Mouse (Mus musculus) liver, embryonic 16.5 days (tissue): ENCODE results near the gene Rps9. TPM values are rescaled to one million over a fixed set of nuclear protein-coding genes. Genes with fewer than 3 reads are reported as not detected.

Experiments
- ATAC-seq: fragments of 200-750 bp; cut with Nextera tagmentation; 2 replicates; pipeline ENCODE4 v1.8.0; 2017; ENCODE audit warnings: low read depth, mild to moderate bottlenecking, moderate number of reproducible peaks, moderate library complexity
- H3K27ac ChIP-seq: fragments of 300-500 bp; sonication (generic); 2 replicates; pipeline ENCODE4 v1.5.1; 2014; ENCODE audit warnings: mild to moderate bottlenecking, low read length
- H3K27me3 ChIP-seq: fragments of 300-500 bp; sonication (generic); 2 replicates; pipeline ENCODE4 v1.6.1; 2014; ENCODE audit warnings: low read depth, low read length, mixed read lengths; ENCODE audit not compliant: control insufficient read depth, insufficient read depth
- H3K36me3 ChIP-seq: fragments of 300-500 bp; sonication (generic); 2 replicates; pipeline ENCODE4 v1.6.1; 2014; ENCODE audit warnings: mild to moderate bottlenecking; ENCODE audit not compliant: control insufficient read depth, insufficient read depth
- H3K4me1 ChIP-seq: fragments of 300-500 bp; sonication (generic); 2 replicates; pipeline ENCODE4 v1.6.1; 2014; ENCODE audit warnings: low read depth, low read length, mixed read lengths; ENCODE audit not compliant: control insufficient read depth
- H3K4me2 ChIP-seq: fragments of 300-500 bp; sonication (generic); 2 replicates; pipeline ENCODE4 v1.6.1; 2014; ENCODE audit warnings: low read depth, low read length, mixed read lengths
- H3K4me3 ChIP-seq: fragments of 300-500 bp; sonication (generic); 2 replicates; pipeline ENCODE4 v1.5.1; 2014; ENCODE audit warnings: low read depth, mild to moderate bottlenecking, low read length
- H3K9ac ChIP-seq: fragments of 300-500 bp; sonication (generic); 2 replicates; pipeline ENCODE4 v1.6.1; 2014; ENCODE audit warnings: low read depth, low read length
- H3K9me3 ChIP-seq: fragments of 300-500 bp; sonication (generic); replicated peaks from 2 replicates; pipeline ENCODE4 v1.6.1; 2016; ENCODE audit warnings: low read length; ENCODE audit not compliant: control insufficient read depth
- WGBS: fragments of 180-500 bp; shearing (Covaris S2); extraction: QIAGEN DNeasy Blood & Tissue Kit; methylation state at CpG from one replicate; pipeline ENCODE4 v1.1.7; 2014; ENCODE audit not compliant: insufficient replicate concordance; 5-methylcytosine and 5-hydroxymethylcytosine counted together
- polyA plus RNA-seq: library from polyadenylated mRNA; unstranded; fragments of >200 nt; fragmentation: Nextera tagmentation; extraction: Ambion mirVana; gene quantifications from 2 replicates; pipeline ENCODE4 v1.2.1, GENCODE M21; 2015

The Rps9 gene
- polyA plus RNA-seq, 1 experiment from 2014 or later, result 666 TPM

- Histone ChIP-seq H3K9me3 (no peaks in the 10 kb centered on the region), H3K27me3 (no peaks in the 10 kb centered on the region), H3K4me2 (no peak overlapping the region), H3K4me1 (no peaks in the 10 kb centered on the region), H3K9ac (no peak overlapping the region), H3K27ac (no peak overlapping the region), H3K4me3 (no peak overlapping the region), H3K36me3 (no peaks in the 10 kb centered on the region)
- no peak for ATAC-seq
- WGBS, result 75% methylated on average over 12 of the region's 12 CpGs
Measured at GRCm38 (mm10) chr7:3676371-3676770, 27.4 kb upstream of the Rps9 start.

GRCm38 (mm10) chr7:3677342-3677741 lies 26.5 kb upstream of the Rps9 start, which contains the start of gene Tmc4:
TSS of gene Tmc4 (minus strand) at chr7:3677553.
- WGBS, result 62% methylated on average over 9 of the region's 9 CpGs
- ATAC-seq, result peak; percentile 12; the same call in 1 of the 2 replicates
- H3K36me3 ChIP-seq, result no peaks in the 10 kb centered on the region
- H3K9me3 ChIP-seq, result no peaks in the 10 kb centered on the region
- no peaks in the 10 kb centered on the region for H3K4me1 ChIP-seq
- H3K9ac ChIP-seq, result no peak within 1 kb of the TSS
- no peaks in the 10 kb centered on the region for H3K27me3 ChIP-seq
- no peak within 1 kb of the TSS for H3K4me3 ChIP-seq
- no peak within 1 kb of the TSS for H3K4me2 ChIP-seq
- H3K27ac ChIP-seq, result no peak within 1 kb of the TSS

- no peak overlapping the region for H3K9ac ChIP-seq
- no peaks in the 10 kb centered on the region for H3K4me1 ChIP-seq
- ATAC-seq, result no peak
- no peaks in the 10 kb centered on the region for H3K27me3 ChIP-seq
- 72% methylated on average over 10 of the region's 10 CpGs for WGBS
- no peak overlapping the region for H3K27ac ChIP-seq
- no peaks in the 10 kb centered on the region for H3K9me3 ChIP-seq
- no peak overlapping the region for H3K4me2 ChIP-seq
- no peak overlapping the region for H3K4me3 ChIP-seq
- H3K36me3 ChIP-seq, result no peaks in the 10 kb centered on the region; the same call in 1 of the 2 replicates
Measured at GRCm38 (mm10) chr7:3683908-3684550, 19.8 kb upstream of the Rps9 start.

- Histone ChIP-seq H3K27me3 (no peaks in the 10 kb centered on the region), H3K4me1 (no peaks in the 10 kb centered on the region), H3K36me3 (no peaks in the 10 kb centered on the region; the same call in 1 of the 2 replicates), H3K27ac (no peak overlapping the region), H3K9me3 (no peaks in the 10 kb centered on the region), H3K9ac (no peak overlapping the region), H3K4me2 (no peak overlapping the region), H3K4me3 (no peak overlapping the region)
- ATAC-seq, result no peak
- WGBS, result 82% methylated on average over 8 of the region's 8 CpGs
Measured at GRCm38 (mm10) chr7:3684698-3685097, 19.1 kb upstream of the Rps9 start.

GRCm38 (mm10) chr7:3685400-3686187 lies 18.2 kb upstream of the Rps9 start:
- 79% methylated on average over 31 of the region's 31 CpGs for WGBS

GRCm38 (mm10) chr7:3691919-3692318 lies 11.9 kb upstream of the Rps9 start:
- Histone ChIP-seq H3K4me3 (peak overlapping the region; percentile 80), H3K4me1 (peaks cover 25% of the 10 kb centered on the region), H3K9ac (peak overlapping the region; percentile 85), H3K36me3 (no peaks in the 10 kb centered on the region), H3K27ac (no peak overlapping the region; the same call in 1 of the 2 replicates), H3K27me3 (no peaks in the 10 kb centered on the region), H3K4me2 (peak overlapping the region; percentile 99), H3K9me3 (no peaks in the 10 kb centered on the region)
- 9% methylated on average over 3 of the region's 3 CpGs for WGBS
- no peak for ATAC-seq

More at GRCm38 (mm10) chr7:3685400-3686187, 18.2 kb upstream of the Rps9 start:
- no peak overlapping the region for H3K27ac ChIP-seq
- no peak overlapping the region for H3K9ac ChIP-seq
- no peaks in the 10 kb centered on the region for H3K4me1 ChIP-seq
- no peak overlapping the region for H3K4me2 ChIP-seq
- H3K9me3 ChIP-seq, result no peaks in the 10 kb centered on the region
- ATAC-seq, result no peak
- H3K36me3 ChIP-seq, result no peaks in the 10 kb centered on the region; the same call in 1 of the 2 replicates
- no peaks in the 10 kb centered on the region for H3K27me3 ChIP-seq
- no peak overlapping the region for H3K4me3 ChIP-seq

- Histone ChIP-seq H3K4me1 (peaks cover 25% of the 10 kb centered on the region), H3K4me2 (peak within 1 kb of the TSS; percentile 99), H3K9ac (peak within 1 kb of the TSS; percentile 85), H3K27me3 (no peaks in the 10 kb centered on the region), H3K36me3 (no peaks in the 10 kb centered on the region), H3K9me3 (no peaks in the 10 kb centered on the region), H3K27ac (peak within 1 kb of the TSS; percentile 89), H3K4me3 (peak within 1 kb of the TSS; percentile 80)
- ATAC-seq, result no peak; the same call in 1 of the 2 replicates
- WGBS, result under 1% methylated on average over 49 of the region's 49 CpGs
Measured at GRCm38 (mm10) chr7:3692382-3692986, 11.3 kb upstream of the Rps9 start, which contains the start of gene Tsen34. TSS of gene Tsen34 (plus strand) at chr7:3692863.

GRCm38 (mm10) chr7:3692987-3693808 lies 10.6 kb upstream of the Rps9 start, which contains the start of gene Mboat7:
TSS of gene Mboat7 (minus strand) at chr7:3693523.
- ATAC-seq, result peak; percentile 81
- H3K4me1 ChIP-seq, result peaks cover 25% of the 10 kb centered on the region
- peak within 1 kb of the TSS; percentile 80 for H3K4me3 ChIP-seq
- H3K9me3 ChIP-seq, result no peaks in the 10 kb centered on the region
- peak within 1 kb of the TSS; percentile 89 for H3K27ac ChIP-seq
- H3K36me3 ChIP-seq, result no peaks in the 10 kb centered on the region
- H3K9ac ChIP-seq, result peak within 1 kb of the TSS; percentile 85
- H3K4me2 ChIP-seq, result peak within 1 kb of the TSS; percentile 99
- no peaks in the 10 kb centered on the region for H3K27me3 ChIP-seq
- under 1% methylated on average over 55 of the region's 55 CpGs for WGBS
